Mouse (Mus musculus): ENCODE results near the gene Skint3. TPM values are rescaled to one million over a fixed set of nuclear protein-coding genes. Genes with fewer than 3 reads are reported as not detected.
"Not testable (repeated sequence)": the region's sequence is repeated elsewhere in the genome, so short reads cannot be mapped to it uniquely, and the experiment has no call there.

The Skint3 gene
- not detected for polyA plus RNA-seq (2017; shearing (Covaris generic))

DNA sequence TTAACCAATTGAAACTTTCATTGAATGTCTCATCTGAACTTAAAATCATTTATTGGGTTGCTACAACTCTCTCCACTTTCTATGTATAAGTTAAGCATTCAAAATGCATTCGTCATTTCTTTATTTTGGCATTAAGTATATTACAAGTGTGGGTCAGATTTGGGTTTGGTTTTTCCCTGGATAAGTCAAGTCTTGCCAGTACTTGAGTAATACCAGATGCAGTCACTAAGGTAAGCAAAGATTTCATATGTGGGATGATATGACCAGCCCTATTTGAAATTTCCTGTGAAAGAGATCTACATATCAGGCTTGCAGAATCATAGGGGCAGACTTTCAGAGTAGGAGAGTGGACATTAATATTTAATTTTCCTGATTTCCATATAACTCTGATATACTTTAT lies at the start of gene Skint3:
Skint3 (plus strand) TSS at position 301 of the 400 bp plus-strand sequence.
- no peak for ATAC-seq

- ATAC-seq: no peak
These were observed 11.4 kb downstream of the Skint3 start for GRCm38 (mm10) chr4:112243416-112243815.

DNA sequence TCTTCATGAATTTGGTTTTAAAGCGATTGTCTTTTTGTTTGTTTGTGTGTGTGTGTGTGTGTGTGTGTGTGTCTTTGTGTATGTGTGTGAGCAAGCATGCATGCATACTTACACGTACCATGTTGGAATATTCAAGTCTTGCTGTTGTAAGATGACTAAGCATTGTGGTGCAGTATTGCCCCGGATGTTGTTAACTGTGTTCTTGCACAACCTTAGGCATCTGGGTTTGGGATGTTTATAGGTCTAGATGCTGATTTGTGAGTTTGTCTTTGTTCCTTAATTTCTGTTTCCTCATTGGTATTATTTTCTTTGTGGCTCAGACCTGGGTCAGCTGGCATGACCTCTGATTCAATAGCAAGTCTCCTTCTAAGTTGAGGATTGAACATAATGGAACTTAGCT lies 11.9 kb downstream of the Skint3 start:
- no peak for ATAC-seq

DNA sequence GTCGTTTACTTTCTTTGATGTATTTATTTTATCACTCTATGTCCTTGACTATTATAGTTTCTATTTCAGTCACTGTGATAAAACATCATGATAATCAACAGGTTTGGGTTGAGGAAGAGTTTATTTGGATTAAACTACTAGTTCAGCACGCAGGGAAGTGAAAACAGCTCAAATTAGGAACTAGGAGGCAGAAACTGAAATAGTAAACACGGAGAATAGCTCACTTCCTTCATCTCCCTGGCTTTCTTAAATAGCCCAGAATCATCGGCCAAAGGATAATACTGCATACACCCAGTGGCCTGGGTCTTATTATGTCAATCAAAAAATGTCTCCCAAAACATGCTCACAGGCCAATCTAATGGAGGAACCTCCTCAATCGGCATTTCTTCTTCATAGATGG lies 24.0 kb downstream of the Skint3 start:
- no peak for ATAC-seq

GRCm38 (mm10) chr4:112287178-112287974 lies 55.3 kb downstream of the Skint3 start:
- no peak for ATAC-seq

- no peak for ATAC-seq
These were observed 56.4 kb downstream of the Skint3 start for GRCm38 (mm10) chr4:112288396-112288795.

DNA sequence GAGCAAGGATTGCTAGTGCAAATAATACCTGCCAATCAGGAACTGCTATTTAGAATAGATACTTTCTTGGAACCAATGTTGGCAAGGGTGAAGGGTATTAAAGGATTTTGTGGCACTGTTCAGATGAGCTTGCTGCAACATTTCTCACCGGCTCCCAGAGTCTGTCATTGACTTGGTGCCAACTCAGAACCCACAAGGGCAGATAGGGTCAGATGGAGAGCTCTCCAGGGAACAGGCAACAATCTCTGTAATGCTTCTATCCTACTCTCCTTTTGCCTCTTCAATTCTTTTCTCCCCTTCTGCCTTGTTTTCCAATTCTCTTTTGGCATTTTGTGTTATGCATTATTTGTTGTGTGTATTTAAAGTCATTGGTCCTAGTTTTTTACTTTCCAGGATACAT lies 70.3 kb downstream of the Skint3 start:
- ATAC-seq: no peak

- no peak for ATAC-seq
These were observed 70.9 kb downstream of the Skint3 start for GRCm38 (mm10) chr4:112302855-112303509.

DNA sequence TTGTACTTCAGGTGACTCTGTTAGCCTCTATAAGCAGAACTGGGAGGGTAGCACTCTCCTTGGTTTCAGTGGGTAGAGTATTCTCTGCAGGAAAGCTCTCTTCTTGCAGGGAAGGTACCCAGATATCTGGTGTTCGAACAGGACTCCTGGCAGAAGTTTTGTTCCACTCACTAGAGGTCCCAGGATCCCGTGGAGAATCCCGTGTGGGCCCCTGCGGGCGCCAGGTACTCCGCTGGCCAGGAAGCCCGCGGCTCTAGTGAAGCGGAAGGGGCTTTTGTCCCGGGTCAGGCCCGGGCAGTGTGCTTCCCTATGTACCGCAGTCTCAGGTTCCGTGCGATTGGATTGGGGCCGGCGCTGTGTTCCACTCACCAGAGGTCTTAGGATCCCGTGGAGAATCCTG lies 117.1 kb downstream of the Skint3 start:
- ATAC-seq: not testable (repeated sequence)

Other genes starting within 250 kb of the Skint3 start
- gene Skint1, start 226.0 kb upstream of the Skint3 start, polyA plus RNA-seq (2017; shearing (Covaris generic)): not detected
- not detected for gene Skint4, start 160.2 kb upstream of the Skint3 start, polyA plus RNA-seq (2017; shearing (Covaris generic))
- not detected for gene Skint9, start 201.7 kb downstream of the Skint3 start, polyA plus RNA-seq (2017; shearing (Covaris generic))